Mouse (Mus musculus): ENCODE data around the gene Slc2a8. TPM values are rescaled to one million over a fixed set of nuclear protein-coding genes. Genes with fewer than 3 reads are reported as not detected.

Slc2a8 gene
- total RNA-seq, 2 experiments from 2014 or later = 23.6 to 27.0 TPM

GRCm38 (mm10) chr2:32954581-32954980 lies 27.3 kb downstream of the Slc2a8 start:
- no peak for DNase-seq (ENCODE audit: low spot score in 2 of 2)
- intact Hi-C loops (cut with DNase I) = no loop called here

GRCm38 (mm10) chr2:32947454-32947853 lies 34.4 kb downstream of the Slc2a8 start:
- no peak for DNase-seq (ENCODE audit: low spot score in 2 of 2)
- intact Hi-C loops (cut with DNase I) = no loop called here

- intact Hi-C loops (cut with DNase I) = no loop called here
- DNase-seq (ENCODE audit: low spot score in 2 of 2) = no peak
These were observed 41.4 kb downstream of the Slc2a8 start for GRCm38 (mm10) chr2:32940483-32940882.

- DNase-seq (ENCODE audit: low spot score in 2 of 2) = peak in 1 of 2 experiments; percentile 76
- intact Hi-C loops (cut with DNase I) = no loop called here
These were observed 42.5 kb downstream of the Slc2a8 start for GRCm38 (mm10) chr2:32939418-32939817.

GRCm38 (mm10) chr2:32938741-32939140 lies 43.1 kb downstream of the Slc2a8 start:
- DNase-seq (ENCODE audit: low spot score in 2 of 2) = no peak
- intact Hi-C loops (cut with DNase I) = no loop called here

DNA sequence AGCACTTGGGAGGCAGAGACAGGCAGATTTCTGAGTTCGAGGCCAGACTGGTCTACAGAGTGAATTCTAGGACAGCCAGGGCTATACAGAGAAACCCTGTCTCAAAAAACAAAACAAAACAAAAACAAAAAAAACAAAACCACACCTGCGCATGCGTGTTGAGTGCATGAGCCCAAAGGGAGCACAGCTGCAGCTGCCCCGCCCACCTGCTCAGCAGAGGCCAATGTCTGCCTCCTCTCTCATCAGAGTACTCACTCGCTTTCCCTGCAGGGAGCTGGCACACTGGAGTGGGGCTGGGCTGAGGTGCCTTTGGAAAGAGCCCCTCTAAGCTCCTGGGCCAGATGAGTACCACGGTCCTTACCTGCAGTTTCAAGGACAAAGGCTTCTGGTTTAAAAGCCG lies 50.2 kb downstream of the Slc2a8 start:
- DNase-seq (ENCODE audit: low spot score in 2 of 2) = no peak
- intact Hi-C loops (cut with DNase I) = no loop called here

DNA sequence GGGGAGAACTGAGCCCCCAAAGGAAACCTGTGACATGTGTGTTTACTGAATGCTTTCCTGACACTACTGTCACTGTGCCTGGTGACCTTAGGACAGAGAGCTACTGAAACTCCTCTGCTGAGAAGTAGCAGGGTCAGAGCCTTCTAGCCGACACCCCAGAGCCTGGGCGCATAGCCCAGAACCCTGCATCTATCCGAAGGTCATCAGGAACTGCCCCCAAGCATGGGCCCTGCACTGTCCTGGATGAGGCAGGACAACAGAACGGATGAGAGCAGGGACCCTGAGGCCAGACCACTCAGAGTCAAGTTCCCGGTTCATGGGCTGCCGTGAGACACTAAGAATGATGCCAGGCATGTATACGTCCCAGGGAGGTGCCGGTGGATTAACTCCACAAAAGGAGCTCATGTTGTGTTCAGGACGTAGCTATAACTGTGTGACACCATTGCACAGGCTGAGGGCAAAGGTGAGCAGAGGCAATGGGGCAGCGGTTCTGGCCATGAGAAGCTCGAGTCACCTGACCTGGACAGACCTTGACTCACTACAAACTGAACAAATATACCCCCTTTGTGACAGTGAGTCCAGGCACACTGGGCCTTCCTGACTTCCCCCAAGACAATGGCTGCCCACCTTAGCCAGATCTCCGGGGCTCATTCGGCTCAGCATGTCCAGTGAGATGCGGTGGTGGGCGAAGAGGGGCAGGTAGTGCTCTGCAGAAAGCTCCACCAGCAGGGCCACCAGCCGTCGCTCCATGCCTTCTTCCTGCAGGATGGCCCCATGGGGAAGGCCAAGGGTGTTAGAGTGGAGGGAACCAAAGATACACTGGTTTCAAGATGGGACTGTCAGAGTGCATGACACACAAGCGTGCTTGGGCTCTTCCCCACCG lies 52.7 kb downstream of the Slc2a8 start:
- DNase-seq (ENCODE audit: low spot score in 2 of 2) = no peak
- intact Hi-C loops (cut with DNase I) = loop anchor here (1.0 to 5.0 kb wide), 2 partner anchors 65 to 147 kb away; partner anchors contain the start of gene Cfap157

- peak; percentile 74 to 88 for DNase-seq (ENCODE audit: low spot score in 2 of 2)
- intact Hi-C loops (cut with DNase I) = loop anchor here (1.0 to 5.0 kb wide), 2 partner anchors 64 to 146 kb away; partner anchors contain the start of gene Cfap157
These were observed 53.5 kb downstream of the Slc2a8 start for GRCm38 (mm10) chr2:32928235-32928946.

DNA sequence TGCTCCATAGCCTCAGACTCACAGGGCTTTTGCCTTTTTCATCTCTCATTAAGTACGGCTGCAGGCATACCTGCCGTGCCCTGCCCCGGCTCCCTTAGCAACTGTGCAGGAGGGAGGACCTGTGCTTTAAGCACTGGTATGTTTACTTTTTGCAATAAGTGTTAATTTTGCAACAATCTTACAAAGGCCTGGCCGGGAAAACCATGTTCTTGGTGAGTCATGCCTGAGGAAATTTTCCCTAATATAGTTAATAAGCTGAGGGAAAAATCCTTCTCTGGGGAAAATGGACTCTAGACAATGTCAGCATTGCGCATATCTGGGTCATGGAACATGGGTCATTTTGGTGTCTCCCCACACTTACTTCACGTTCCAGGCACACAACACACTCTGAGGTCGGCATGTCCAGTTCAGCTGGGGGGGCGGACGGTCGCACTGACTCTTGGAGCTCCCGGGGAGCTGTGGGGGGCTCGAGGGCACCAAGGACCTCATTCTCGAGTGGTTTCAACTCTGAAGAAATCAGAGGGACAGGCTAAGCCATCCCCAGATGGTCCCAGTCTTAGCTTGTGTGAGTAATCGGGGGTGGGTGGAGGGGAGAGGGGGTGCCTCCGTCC lies 54.2 kb downstream of the Slc2a8 start:
- intact Hi-C loops (cut with DNase I) = loop anchor here (1.0 to 5.0 kb wide), 2 partner anchors 63 to 145 kb away; partner anchors contain the start of gene Cfap157
- no peak for DNase-seq (ENCODE audit: low spot score in 2 of 2)

DNA sequence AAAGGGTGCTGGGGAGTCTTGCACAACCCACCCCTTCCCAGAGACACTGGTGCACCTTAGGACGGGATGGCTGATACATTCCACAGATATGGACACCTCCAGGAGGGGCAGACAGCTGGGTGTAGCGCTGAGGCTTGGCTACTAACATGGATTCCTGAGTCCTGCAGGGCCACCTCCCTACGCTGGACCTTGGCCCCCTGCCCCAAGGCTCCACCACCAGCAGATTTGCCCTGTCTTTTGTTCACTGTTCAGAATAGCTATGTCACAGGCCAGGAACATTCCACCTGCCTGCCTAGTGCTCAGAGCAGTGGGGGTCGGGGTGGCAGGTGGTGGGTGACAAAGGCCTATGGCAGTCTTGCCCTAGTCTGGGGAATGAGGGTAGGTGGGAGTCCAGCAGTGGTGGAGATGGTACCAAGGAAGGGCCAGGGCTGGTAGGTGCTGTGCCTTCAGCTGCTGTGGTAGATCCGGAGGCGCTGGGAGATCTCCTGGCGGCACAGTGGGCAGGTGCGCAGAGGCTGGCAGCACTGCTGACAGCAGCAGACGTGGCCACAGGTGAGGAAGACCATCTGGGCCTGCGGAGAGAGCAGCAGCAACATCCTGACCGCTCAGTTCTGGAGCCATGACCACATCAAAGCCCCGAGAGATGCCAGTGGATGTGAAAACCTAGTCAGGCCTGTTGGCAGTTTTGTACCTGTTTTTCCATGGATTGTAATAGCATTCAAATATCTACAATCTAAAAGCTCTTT lies 55.4 kb downstream of the Slc2a8 start:
- DNase-seq (ENCODE audit: low spot score in 2 of 2) = no peak
- intact Hi-C loops (cut with DNase I) = loop anchor here (5.0 kb wide), 1 partner anchor 144 kb away; the partner anchor contains the start of gene Cfap157

GRCm38 (mm10) chr2:32924306-32924844 lies 57.5 kb downstream of the Slc2a8 start:
- DNase-seq (ENCODE audit: low spot score in 2 of 2) = no peak
- intact Hi-C loops (cut with DNase I) = no loop called here

- intact Hi-C loops (cut with DNase I) = no loop called here
- no peak for DNase-seq (ENCODE audit: low spot score in 2 of 2)
These were observed 58.2 kb downstream of the Slc2a8 start for GRCm38 (mm10) chr2:32923551-32924250.

Other genes starting within 250 kb of the Slc2a8 start
- gene 6330409D20Rik, start 241.1 kb downstream of the Slc2a8 start, total RNA-seq (2021) = 1 to 10 TPM; 2.3 to 2.4 TPM
- 10 to 100 TPM; 29.9 to 31.0 TPM for gene Tor2a, start 224.8 kb downstream of the Slc2a8 start, total RNA-seq (2021)
- under 1 TPM; 0.27 to 0.87 TPM for gene Ttc16, start 206.4 kb downstream of the Slc2a8 start, total RNA-seq (2021)
- gene Ptrh1, start 206.3 kb downstream of the Slc2a8 start, total RNA-seq (2021) = 1 to 10 TPM; 7.3 to 8.2 TPM
- gene Cfap157, start 197.7 kb downstream of the Slc2a8 start, total RNA-seq (2021) = under 1 TPM in 1 of 2 experiments, not detected in 1; 0.62 TPM
- 1,000 to 10,000 TPM in 1 of 2 experiments, 100 to 1,000 TPM in 1; 957 to 1,021 TPM for gene Stxbp1, start 134.8 kb downstream of the Slc2a8 start, total RNA-seq (2021)
- gene Fam129b, start 106.0 kb downstream of the Slc2a8 start, total RNA-seq (2021) = 10 to 100 TPM; 20.8 to 24.6 TPM
- gene Rpl12, start 20.5 kb downstream of the Slc2a8 start, total RNA-seq (2021) = 100 to 1,000 TPM; 103 to 104 TPM
- 10 to 100 TPM; 35.4 to 43.8 TPM for gene Lrsam1, start 20.5 kb downstream of the Slc2a8 start, total RNA-seq (2021)
- 100 to 1,000 TPM; 117 to 125 TPM for gene Garnl3, start 149.6 kb upstream of the Slc2a8 start, total RNA-seq (2021)
- gene Angptl2, start 234.0 kb upstream of the Slc2a8 start, total RNA-seq (2021) = 1 to 10 TPM; 2.2 to 2.3 TPM

All from left cerebral cortex, postnatal 25 days (tissue).